Mouse (Mus musculus) heart, embryonic 14.5 days (tissue): ENCODE results near the gene Lypla2. TPM values are rescaled to one million over a fixed set of nuclear protein-coding genes. Genes with fewer than 3 reads are reported as not detected.

ENCODE experiments used
- ATAC-seq: fragments of 200-750 bp; cut with Nextera tagmentation; 2 replicates; pipeline ENCODE4 v1.8.0; 2017; ENCODE audit warnings: low read depth, moderate TSS enrichment; ENCODE audit not compliant: insufficient number of reproducible peaks, insufficient read depth, low FRiP score
- H3K27ac ChIP-seq, 2 experiments: fragments of 200-500 bp in 1 of 2; fragments of 300-500 bp in 1 of 2; sonication (generic) in 1 of 2; replicated peaks in 1 of 2; 2 replicates each; pipeline ENCODE4 v1.5.1; 2012 to 2014; ENCODE audit warnings: low read depth in 2 of 2, low read length in 2 of 2, control low read depth in 1 of 2, mild to moderate bottlenecking in 1 of 2, mixed read lengths in 1 of 2; ENCODE audit not compliant: control insufficient read depth in 1 of 2, insufficient read depth in 1 of 2
- H3K27me3 ChIP-seq: fragments of 300-500 bp; sonication (generic); 2 replicates; pipeline ENCODE4 v1.6.1; 2014; ENCODE audit warnings: mild to moderate bottlenecking, low read length, control low read depth; ENCODE audit not compliant: control insufficient read depth, insufficient read depth
- H3K36me3 ChIP-seq: fragments of 300-500 bp; sonication (generic); 2 replicates; pipeline ENCODE4 v1.6.1; 2014; ENCODE audit warnings: mild to moderate bottlenecking, control low read depth, low read length, mixed read lengths; ENCODE audit not compliant: control insufficient read depth, insufficient read depth
- H3K4me1 ChIP-seq, 2 experiments: fragments of 200-500 bp in 1 of 2; fragments of 300-500 bp in 1 of 2; sonication (generic) in 1 of 2; 2 replicates each; pipeline ENCODE4 v1.6.1; 2012 to 2014; ENCODE audit warnings: low read length in 2 of 2, control low read depth in 1 of 2, mixed read lengths in 1 of 2; ENCODE audit not compliant: control insufficient read depth in 2 of 2, insufficient read depth in 2 of 2
- H3K4me2 ChIP-seq: fragments of 300-500 bp; sonication (generic); 2 replicates; pipeline ENCODE4 v1.6.1; 2014; ENCODE audit warnings: mild to moderate bottlenecking, low read length
- H3K4me3 ChIP-seq, 2 experiments: fragments of 200-500 bp in 1 of 2; fragments of 300-500 bp in 1 of 2; sonication (generic) in 1 of 2; 2 replicates each; pipeline ENCODE4 v1.5.1; 2012 to 2014; ENCODE audit warnings: low read length in 2 of 2, mild to moderate bottlenecking in 2 of 2, control low read depth in 1 of 2, low read depth in 1 of 2, moderate library complexity in 1 of 2; ENCODE audit not compliant: control insufficient read depth in 1 of 2, insufficient read depth in 1 of 2
- H3K9ac ChIP-seq: fragments of 300-500 bp; sonication (generic); 2 replicates; pipeline ENCODE4 v1.6.1; 2014; ENCODE audit warnings: mild to moderate bottlenecking, low read length
- H3K9me3 ChIP-seq: fragments of 300-500 bp; sonication (generic); 2 replicates; pipeline ENCODE4 v1.6.1; 2016; ENCODE audit warnings: low read length, control low read depth; ENCODE audit not compliant: control insufficient read depth
- WGBS: fragments of 180-500 bp; shearing (Covaris S2); extraction: QIAGEN DNeasy Blood & Tissue Kit; methylation state at CpG from one replicate; pipeline ENCODE4 v1.1.7; 2014; 5-methylcytosine and 5-hydroxymethylcytosine counted together
- polyA plus RNA-seq: library from polyadenylated mRNA; unstranded; fragments of >200 nt; fragmentation: Nextera tagmentation; extraction: Ambion mirVana; gene quantifications from 2 replicates; pipeline ENCODE4 v1.2.1, GENCODE M21; 2014

Lypla2 gene
- polyA plus RNA-seq, 1 experiment from 2014 or later, result 67.7 TPM

GRCm38 (mm10) chr4:135971805-135972555, 446 bp downstream of the Lypla2 start:
- Histone ChIP-seq H3K36me3 (peaks cover 65% of the 10 kb centered on the region), H3K9ac (peak overlapping the region; percentile 96), H3K9me3 (no peaks in the 10 kb centered on the region), H3K4me2 (peak overlapping the region; percentile 93), H3K27ac (peak overlapping the region in 1 of 2 experiments; percentile 45; a peak in 1 of 4 replicates), H3K4me3 (peak overlapping the region; percentile 75 to 97), H3K4me1 (peaks cover 11 to 12% of the 10 kb centered on the region in 2 experiments), H3K27me3 (no peaks in the 10 kb centered on the region)
- WGBS, result under 1% methylated on average over 35 of the region's 35 CpGs
- ATAC-seq, result peak; percentile 11; the same call in 1 of the 2 replicates

GRCm38 (mm10) chr4:135970585-135970984, 1.8 kb downstream of the Lypla2 start:
- Histone ChIP-seq H3K27ac (no peak overlapping the region), H3K36me3 (peaks cover 64% of the 10 kb centered on the region), H3K27me3 (no peaks in the 10 kb centered on the region), H3K4me2 (no peak overlapping the region), H3K9ac (no peak overlapping the region), H3K9me3 (no peaks in the 10 kb centered on the region), H3K4me1 (peaks cover 11 to 12% of the 10 kb centered on the region in 2 experiments), H3K4me3 (no peak overlapping the region)
- ATAC-seq, result no peak
- WGBS, result 90% methylated on average over 11 of the region's 11 CpGs

DNA sequence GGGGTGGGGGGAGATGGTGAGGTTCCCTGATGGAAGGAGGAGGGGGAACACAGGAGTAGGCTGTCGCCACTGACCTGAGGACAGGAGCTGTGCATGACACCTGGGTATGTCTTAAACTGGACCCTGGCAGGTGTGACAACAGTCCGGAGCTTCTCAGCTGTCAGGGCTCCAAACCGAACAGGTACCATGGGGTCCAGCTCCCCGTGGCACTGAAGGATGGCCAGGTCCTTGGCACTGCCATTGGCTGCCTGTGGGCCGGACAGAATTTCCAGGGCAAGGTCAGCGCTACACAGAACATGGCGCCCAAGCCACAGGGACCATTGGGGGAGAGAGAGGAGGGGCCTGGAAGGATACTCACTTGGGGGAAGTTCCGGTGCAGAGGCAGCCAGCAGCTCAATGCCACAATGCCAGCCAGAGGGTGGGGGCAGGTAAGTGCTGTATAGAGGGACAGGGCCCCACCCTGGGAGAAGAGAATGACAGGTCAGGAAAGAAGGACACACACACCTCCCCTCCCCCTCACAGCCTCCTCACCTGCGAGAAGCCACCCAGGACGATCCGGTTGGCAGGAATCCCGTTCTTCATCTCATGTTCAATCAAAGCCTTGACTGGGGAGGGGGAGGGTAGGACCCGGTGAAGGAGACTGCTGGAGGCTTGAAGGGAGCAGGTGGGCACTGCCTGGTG, 3.2 kb downstream of the Lypla2 start:
- no peak overlapping the region for H3K27ac ChIP-seq
- H3K27me3 ChIP-seq, result no peaks in the 10 kb centered on the region
- no peaks in the 10 kb centered on the region for H3K9me3 ChIP-seq
- H3K4me2 ChIP-seq, result no peak overlapping the region
- peaks cover 52% of the 10 kb centered on the region for H3K36me3 ChIP-seq
- WGBS, result 91% methylated on average over 13 of the region's 13 CpGs
- H3K4me1 ChIP-seq, result peaks cover 18 to 19% of the 10 kb centered on the region in 2 experiments
- no peak overlapping the region for H3K4me3 ChIP-seq
- H3K9ac ChIP-seq, result no peak overlapping the region
- ATAC-seq, result no peak

DNA sequence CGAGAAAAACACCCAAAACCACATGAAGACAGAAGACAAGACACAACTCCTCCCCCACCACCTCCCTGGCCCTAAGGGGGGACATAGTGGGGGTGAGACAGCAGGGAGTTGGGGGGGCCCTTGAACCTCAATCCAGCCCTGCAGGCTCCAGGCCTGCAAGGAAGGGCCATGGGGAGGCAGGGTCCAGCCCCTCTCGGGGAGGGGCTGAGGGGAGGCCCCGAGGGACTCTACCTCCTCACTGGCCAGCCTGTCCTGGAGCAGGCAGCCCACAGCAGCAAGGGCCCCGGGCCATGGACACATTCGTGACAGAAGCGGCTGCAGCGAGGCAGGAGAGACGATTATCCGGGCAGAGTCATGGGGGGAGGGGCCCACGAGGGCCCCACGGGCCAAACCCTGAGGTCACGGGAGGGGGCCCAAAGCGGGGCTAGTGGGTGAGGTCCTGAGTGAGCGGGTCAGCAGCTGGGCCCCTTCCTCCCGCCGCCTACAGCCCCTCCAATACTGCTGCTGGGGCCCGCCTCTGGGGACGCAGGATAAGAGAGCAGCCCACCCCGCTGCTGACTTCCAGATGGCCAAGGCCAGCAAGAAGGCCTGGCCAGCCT, 4.1 kb downstream of the Lypla2 start:
- Histone ChIP-seq H3K36me3 (peaks cover 52% of the 10 kb centered on the region), H3K27ac (no peak overlapping the region)
- ATAC-seq, result no peak

GRCm38 (mm10) chr4:135967086-135967760, 5.2 kb downstream of the Lypla2 start:
- Histone ChIP-seq H3K27ac (no peak overlapping the region), H3K36me3 (peaks cover 54% of the 10 kb centered on the region), H3K4me3 (no peak overlapping the region), H3K4me2 (no peak overlapping the region), H3K9ac (no peak overlapping the region), H3K27me3 (no peaks in the 10 kb centered on the region), H3K9me3 (no peaks in the 10 kb centered on the region), H3K4me1 (peaks cover 14 to 28% of the 10 kb centered on the region in 2 experiments)
- 89% methylated on average over 18 of the region's 18 CpGs for WGBS
- no peak for ATAC-seq

More for the DNA sequence above, 4.1 kb downstream of the Lypla2 start:
- WGBS, result 74% methylated on average over 19 of the region's 19 CpGs
- Histone ChIP-seq H3K9me3 (no peaks in the 10 kb centered on the region), H3K27me3 (no peaks in the 10 kb centered on the region), H3K9ac (no peak overlapping the region), H3K4me1 (peaks cover 17 to 22% of the 10 kb centered on the region in 2 experiments), H3K4me2 (no peak overlapping the region), H3K4me3 (no peak overlapping the region)

GRCm38 (mm10) chr4:135966283-135966682, 6.1 kb downstream of the Lypla2 start:
- Histone ChIP-seq H3K4me1 (peaks cover 7 to 22% of the 10 kb centered on the region in 2 experiments), H3K9me3 (no peaks in the 10 kb centered on the region), H3K27me3 (no peaks in the 10 kb centered on the region), H3K4me2 (no peak overlapping the region), H3K36me3 (peaks cover 63% of the 10 kb centered on the region), H3K4me3 (no peak overlapping the region), H3K9ac (no peak overlapping the region), H3K27ac (no peak overlapping the region)
- ATAC-seq, result no peak
- 92% methylated on average over 16 of the region's 16 CpGs for WGBS

- Histone ChIP-seq H3K27me3 (no peaks in the 10 kb centered on the region), H3K4me2 (no peak overlapping the region), H3K9ac (no peak overlapping the region), H3K27ac (no peak overlapping the region), H3K36me3 (peaks cover 66% of the 10 kb centered on the region), H3K4me3 (no peak overlapping the region), H3K4me1 (peaks cover 6 to 17% of the 10 kb centered on the region in 2 experiments), H3K9me3 (no peaks in the 10 kb centered on the region)
- 82% methylated on average over 9 of the region's 9 CpGs for WGBS
- no peak for ATAC-seq
Observed at GRCm38 (mm10) chr4:135965113-135965512, 7.3 kb downstream of the Lypla2 start.
